Mouse (Mus musculus) stomach, postnatal 0 days (tissue): ENCODE measurements at regions not wholly inside any gene's neighbourhood (a gene's known extent, or its start where the extent isn't known, plus 50 kb on each side); places are given as distances from the start of the nearest gene placed in this dataset.
"Not testable (repeated sequence)": the region's sequence is repeated elsewhere in the genome, so short reads cannot be mapped to it uniquely, and the experiment has no call there.

Experiments
- CTCF ChIP-seq: IDR thresholded peaks from 2 replicates; pipeline ENCODE4 v1.5.1; 2016; ENCODE audit warnings: antibody characterized with exemption, low read depth, mild to moderate bottlenecking, moderate library complexity
- EP300 ChIP-seq: optimal IDR thresholded peaks from 2 replicates; pipeline ENCODE3; 2016; ENCODE audit warnings: antibody characterized with exemption

DNA sequence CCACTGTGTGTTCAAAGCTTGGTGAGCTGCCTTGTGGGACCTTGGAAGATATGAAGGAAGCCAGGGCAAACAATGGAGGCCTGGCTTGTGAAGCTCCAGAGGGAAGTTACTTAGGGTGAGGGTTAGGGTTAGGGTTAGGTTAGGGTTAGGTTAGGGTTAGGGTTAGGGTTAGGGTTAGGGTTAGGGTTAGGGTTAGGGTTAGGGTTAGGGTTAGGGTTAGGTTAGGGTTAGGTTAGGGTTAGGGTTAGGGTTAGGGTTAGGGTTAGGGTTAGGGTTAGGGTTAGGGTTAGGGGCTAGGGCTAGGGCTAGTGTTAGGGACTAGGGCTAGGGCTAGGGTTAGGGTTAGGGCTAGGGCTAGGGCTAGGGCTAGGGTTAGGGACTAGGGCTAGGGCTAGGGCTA, 329.7 kb downstream of the Ajap1 start:
- not testable (repeated sequence) for TF ChIP-seq CTCF, EP300
